Mouse (Mus musculus): ENCODE data around the gene Ptpn7.

DNA sequence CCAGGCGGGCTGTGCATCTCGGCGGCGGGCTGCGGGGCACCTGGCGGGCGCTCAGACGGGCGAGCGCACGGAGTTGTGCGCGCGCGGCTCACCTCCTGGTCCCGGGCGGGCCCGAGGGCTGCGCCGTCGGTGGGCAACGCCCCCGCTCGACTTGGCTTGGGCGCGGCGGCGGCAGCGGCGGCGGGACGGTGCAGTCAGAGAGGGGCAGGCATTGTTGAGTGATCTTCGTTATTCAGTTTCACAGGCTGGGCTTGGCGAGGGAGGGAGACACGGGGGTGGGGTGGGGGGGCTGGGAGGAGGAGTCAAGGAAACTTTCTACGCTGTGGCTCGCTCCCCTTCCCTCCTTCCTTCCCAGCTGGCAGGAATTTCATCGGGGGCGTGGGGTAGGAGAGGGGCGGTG lies 27.4 kb upstream of the Ptpn7 start, which contains the start of gene Lgr6:
- no peak for TF ChIP-seq JUND (conservative IDR thresholded peaks at IDR 0.05; ENCODE audit: low read depth, low read length)
- TF ChIP-seq MAFK (IDR thresholded peaks at IDR 0.05; ENCODE audit: insufficient replicate concordance, low read length): no peak
- no peak for TF ChIP-seq ZNF384 (IDR thresholded peaks at IDR 0.05; ENCODE audit: low read depth, low read length)
- TF ChIP-seq POLR2A (IDR thresholded peaks at IDR 0.05; ENCODE audit: low read depth, low read length): no peak
- no peak for TF ChIP-seq CHD2 (IDR thresholded peaks at IDR 0.05; ENCODE audit: low read length)
- TF ChIP-seq RAD21 (IDR thresholded peaks at IDR 0.05; ENCODE audit: low read depth, low read length): no peak
- TF ChIP-seq BHLHE40 (IDR thresholded peaks at IDR 0.05; ENCODE audit: low read depth, low read length): no peak
- TF ChIP-seq TCF12 (IDR thresholded peaks at IDR 0.05; ENCODE audit: low read depth, low read length): no peak
- no peak for TF ChIP-seq NELFE (IDR thresholded peaks at IDR 0.05; ENCODE audit: low read depth, low read length)
- TF ChIP-seq CTCF (conservative IDR thresholded peaks at IDR 0.05 in 1 of 2, IDR thresholded peaks at IDR 0.05 in 1 of 2; ENCODE audit: low read depth in 2 of 2, low read length in 2 of 2): no peak
- TF ChIP-seq HCFC1 (IDR thresholded peaks at IDR 0.05; ENCODE audit: low read depth, low read length): no peak
- TF ChIP-seq MAZ (IDR thresholded peaks at IDR 0.05; ENCODE audit: low read depth, low read length): no peak
- TF ChIP-seq TBP (conservative IDR thresholded peaks at IDR 0.05; ENCODE audit: low read depth, low read length): no peak

Data from CH12.LX (cell line).